Mouse (Mus musculus) myocyte (in vitro differentiated cells): ENCODE measurements around the gene Cd84.

Experiments used
- CEBPB ChIP-seq: IDR thresholded peaks from 2 replicates; pipeline ENCODE4 v1.6.1; 2011; ENCODE audit warnings: mild to moderate bottlenecking, moderate library complexity; ENCODE audit not compliant: poor library complexity, insufficient read depth, severe bottlenecking
- E2F4 ChIP-seq: IDR thresholded peaks from one replicate; pipeline ENCODE4 v1.6.1; 2011; ENCODE audit warnings: mild to moderate bottlenecking, control low read depth, moderate library complexity; ENCODE audit not compliant: insufficient read depth
- MAX ChIP-seq: IDR thresholded peaks from one replicate; pipeline ENCODE4 v1.6.1; 2011; ENCODE audit warnings: low read depth, mild to moderate bottlenecking, control low read depth
- MYOD1 ChIP-seq, 3 experiments: IDR thresholded peaks; one replicate each; pipeline ENCODE4 v1.6.1; 2011; ENCODE audit warnings: control low read depth in 2 of 3, low read depth in 2 of 3, mild to moderate bottlenecking in 2 of 3, moderate library complexity in 1 of 3; ENCODE audit not compliant: insufficient read length in 2 of 3, control insufficient read depth in 1 of 3
- MYOG ChIP-seq, 3 experiments: IDR thresholded peaks; one replicate each; pipeline ENCODE4 v1.6.1; 2011; ENCODE audit warnings: control low read depth in 2 of 3, low read depth in 2 of 3, mild to moderate bottlenecking in 2 of 3; ENCODE audit not compliant: insufficient read length in 2 of 3, control insufficient read depth in 1 of 3, insufficient read depth in 1 of 3
- POLR2A ChIP-seq: IDR thresholded peaks from one replicate; pipeline ENCODE4 v1.6.1; 2011; ENCODE audit warnings: low read depth, mild to moderate bottlenecking, control low read depth, moderate library complexity; ENCODE audit not compliant: insufficient read length
- POLR2AphosphoS2 ChIP-seq: IDR thresholded peaks from one replicate; pipeline ENCODE4 v1.6.1; 2011; ENCODE audit warnings: low read depth, control low read depth; ENCODE audit not compliant: insufficient read length
- REST ChIP-seq: IDR thresholded peaks from one replicate; pipeline ENCODE4 v1.6.1; 2011; ENCODE audit warnings: mild to moderate bottlenecking, control low read depth, moderate library complexity; ENCODE audit not compliant: insufficient read depth, insufficient read length
- SRF ChIP-seq: IDR thresholded peaks from one replicate; pipeline ENCODE4 v1.6.1; 2011; ENCODE audit warnings: low read depth; ENCODE audit not compliant: control insufficient read depth, insufficient read length
- TCF12 ChIP-seq: IDR thresholded peaks from one replicate; pipeline ENCODE4 v1.6.1; 2011; ENCODE audit warnings: mild to moderate bottlenecking, control low read depth; ENCODE audit not compliant: poor library complexity, insufficient read depth, severe bottlenecking
- TCF3 ChIP-seq: IDR thresholded peaks from one replicate; pipeline ENCODE4 v1.6.1; 2011; ENCODE audit warnings: low read depth, control low read depth; ENCODE audit not compliant: insufficient read length
- USF1 ChIP-seq: IDR thresholded peaks from one replicate; pipeline ENCODE4 v1.6.1; 2011; ENCODE audit warnings: low read depth, mild to moderate bottlenecking, control low read depth, moderate library complexity

- TF ChIP-seq POLR2AphosphoS2 (no peak), POLR2A (no peak), SRF (no peak), USF1 (no peak), TCF12 (no peak), CEBPB (no peak), MYOG (IDR thresholded peaks at IDR 0.05; ENCODE audit: control insufficient read depth in 1 of 3, insufficient read depth in 1 of 3, insufficient read length in 2 of 3, low read depth in 2 of 3) (no peak), MYOD1 (IDR thresholded peaks at IDR 0.05; ENCODE audit: control insufficient read depth in 1 of 3, insufficient read length in 2 of 3, low read depth in 2 of 3) (no peak), E2F4 (no peak), MAX (no peak), REST (no peak), TCF3 (no peak)
These were observed at the start of gene Cd84 for GRCm38 (mm10) chr1:171839488-171839887.
